Mouse (Mus musculus) lung, postnatal 4 days (tissue): ENCODE measurements around the gene Slx1b.

Source experiments
- DNase-seq, 2 experiments: peaks; one replicate each; pipeline ENCODE4 v3.0.0; 2021

Slx1b gene

DNA sequence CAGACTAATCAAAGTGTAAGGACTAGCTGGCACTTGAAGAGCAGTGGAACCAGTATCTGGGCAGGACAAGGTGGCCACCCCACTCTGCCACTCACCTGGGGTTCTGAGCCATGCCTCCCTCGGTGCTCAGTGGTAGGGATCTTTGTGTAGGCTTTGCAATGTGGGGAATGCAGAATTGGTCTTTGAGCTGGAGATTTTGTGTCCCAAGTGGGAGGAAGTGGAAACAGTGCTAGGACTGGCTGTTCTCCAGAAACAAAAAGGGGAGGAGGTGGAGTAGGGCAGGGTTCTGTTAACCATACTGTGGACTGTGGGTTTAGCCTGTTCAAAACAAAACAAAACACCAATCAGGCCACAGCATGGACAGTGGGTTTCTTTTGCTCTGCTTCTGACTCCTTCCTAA is 19.4 kb downstream of the Slx1b start, which contains the start of gene Sult1a1:
TSS of gene Sult1a1 (minus strand) at position 226 of the 400 bp plus-strand sequence.
- DNase-seq = peak; percentile 57 to 75

DNA sequence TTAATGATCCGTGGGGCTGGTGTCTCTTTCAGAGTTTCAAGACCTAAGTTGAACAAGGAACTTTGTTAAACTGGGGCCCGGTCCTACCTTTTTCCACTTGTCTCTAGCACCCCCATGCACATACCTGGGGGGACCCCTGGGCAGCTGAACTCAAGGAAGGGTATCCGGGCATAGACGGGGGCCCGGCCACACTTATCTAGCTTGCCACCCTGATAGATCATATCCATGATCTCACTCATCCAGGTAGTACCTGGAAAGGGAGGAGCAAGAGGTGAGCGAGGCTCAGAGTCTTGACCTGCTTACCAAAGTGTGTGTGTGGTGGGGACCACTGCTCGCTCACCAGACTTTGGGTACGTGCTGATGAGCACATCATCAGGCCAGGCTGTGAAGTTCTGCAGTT is 20.5 kb downstream of the Slx1b start:
- no peak for DNase-seq

DNA sequence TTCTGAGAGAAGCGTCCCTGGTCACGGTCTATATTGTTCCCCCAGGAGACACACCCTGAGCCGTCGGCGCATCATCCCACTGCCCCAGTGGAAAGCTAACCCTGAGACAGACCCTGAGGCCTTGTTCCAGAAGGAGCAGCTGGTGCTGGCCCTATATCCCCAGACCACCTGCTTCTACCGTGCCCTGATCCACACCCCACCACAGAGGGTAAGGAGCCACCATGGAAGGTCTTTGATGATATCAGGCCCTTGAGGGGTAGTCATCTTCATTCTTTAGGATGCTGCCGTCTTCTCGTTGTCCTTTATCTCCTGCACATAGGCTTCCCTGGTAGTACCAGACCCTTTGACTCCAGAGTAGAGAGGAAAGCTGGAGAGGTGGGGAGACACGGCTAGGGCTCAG is 23.5 kb downstream of the Slx1b start:
- DNase-seq = no peak

DNA sequence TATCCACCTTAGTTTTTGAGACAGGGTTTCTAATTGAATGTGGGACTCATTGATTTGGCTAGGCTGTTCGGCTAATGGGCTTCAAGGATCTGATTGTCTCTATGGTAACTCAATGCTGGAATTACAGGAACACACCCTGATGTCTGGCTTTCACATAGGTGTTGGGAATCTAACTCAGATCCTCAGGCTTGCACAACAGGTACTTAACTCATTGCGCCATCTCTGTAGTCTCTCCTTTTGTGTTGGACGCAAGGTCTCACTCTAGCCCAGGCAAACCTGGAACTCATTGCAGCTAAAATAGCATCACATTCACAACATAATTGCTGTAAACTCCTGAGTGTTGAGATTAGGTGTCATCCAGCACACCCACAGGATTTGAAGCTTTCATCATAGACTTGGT is 25.4 kb downstream of the Slx1b start:
- DNase-seq = no peak

DNA sequence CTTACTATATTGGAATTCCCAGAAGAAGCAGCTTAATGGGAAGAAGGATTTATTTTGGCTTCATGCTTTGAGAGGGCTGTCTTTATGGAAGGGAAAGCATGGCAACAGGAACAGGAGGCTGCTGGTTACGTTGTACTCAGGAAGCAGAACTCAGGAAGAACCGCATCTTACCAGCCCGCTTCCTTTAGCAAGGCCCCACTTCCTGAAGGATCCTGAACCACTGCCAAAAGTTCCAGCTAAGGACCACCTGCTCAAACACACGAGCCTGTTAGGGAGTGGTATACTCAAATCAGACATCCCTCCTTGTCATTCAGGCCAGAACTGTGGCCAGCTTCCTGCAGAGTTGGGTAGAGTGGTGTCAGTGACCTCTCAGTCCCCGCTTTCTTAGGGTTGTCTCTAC is 27.1 kb downstream of the Slx1b start:
- DNase-seq = peak; percentile 37 to 40

DNA sequence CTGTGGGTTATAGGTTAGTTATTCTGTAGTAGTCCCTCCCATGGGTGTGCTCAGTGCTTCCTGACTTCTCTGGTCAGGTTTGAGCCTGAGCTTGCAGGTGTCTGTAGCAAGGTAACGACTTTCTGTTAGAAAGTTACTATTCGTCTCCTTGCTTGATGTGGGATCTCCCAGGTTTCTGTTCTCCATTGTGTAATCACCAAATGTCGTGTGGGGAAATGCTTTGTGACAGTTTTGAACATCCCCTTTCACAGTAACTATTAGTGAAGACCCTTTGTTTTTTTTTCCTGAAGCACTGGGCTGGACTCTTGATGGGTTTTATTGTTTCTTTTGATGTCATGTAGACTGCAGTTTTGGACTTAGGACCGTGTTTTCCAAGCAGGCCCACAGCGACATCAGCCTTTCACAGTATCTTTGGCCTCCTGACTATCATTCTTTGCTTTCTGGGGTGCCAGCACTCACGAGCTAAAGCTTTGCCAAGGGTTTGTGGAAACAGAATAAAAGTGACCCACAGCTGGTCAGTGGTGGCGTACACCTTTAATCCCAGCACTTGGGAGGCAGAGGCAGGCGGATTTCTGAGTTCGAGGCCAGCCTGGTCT is 28.0 kb downstream of the Slx1b start:
- DNase-seq = no peak

DNA sequence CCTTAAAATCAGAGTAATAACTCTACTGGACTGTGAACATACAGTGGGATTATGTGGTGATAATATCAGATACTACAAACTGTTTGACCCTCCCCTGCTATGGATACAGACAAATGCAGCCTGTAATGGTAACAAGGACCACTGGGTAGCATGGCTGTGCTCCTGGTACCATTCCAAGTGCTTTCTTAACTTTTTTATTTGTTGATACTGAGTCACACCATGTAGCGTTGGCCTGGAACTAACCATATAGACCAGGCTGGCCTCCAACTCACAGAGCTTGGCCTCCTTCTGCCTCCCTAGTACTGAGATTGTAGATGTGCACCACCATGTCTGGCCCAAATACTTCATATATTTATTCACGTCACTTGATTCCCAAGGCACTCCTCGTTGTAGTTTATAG is 30.3 kb downstream of the Slx1b start:
- peak; percentile 37 to 42 for DNase-seq

DNA sequence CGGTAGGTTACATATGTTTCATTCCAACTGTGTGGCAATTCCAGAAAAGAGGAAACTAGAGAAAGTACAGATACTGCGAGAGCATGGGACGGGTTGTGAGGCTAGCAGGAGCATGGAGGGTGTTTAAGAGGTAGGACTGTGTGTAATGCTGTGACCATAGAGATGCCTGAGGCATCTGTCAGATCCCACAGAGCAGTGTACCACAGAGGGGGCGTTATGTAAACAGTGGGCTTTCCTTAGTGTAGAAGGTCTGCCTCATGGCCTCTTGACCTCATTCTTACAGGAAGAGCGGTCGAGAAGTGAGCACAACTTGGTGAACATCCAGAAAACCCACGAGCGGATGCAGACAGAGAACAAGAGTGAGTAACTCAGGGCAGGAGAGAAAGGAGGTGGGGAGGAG is 31.9 kb downstream of the Slx1b start:
- peak; percentile 28 to 41 for DNase-seq

DNA sequence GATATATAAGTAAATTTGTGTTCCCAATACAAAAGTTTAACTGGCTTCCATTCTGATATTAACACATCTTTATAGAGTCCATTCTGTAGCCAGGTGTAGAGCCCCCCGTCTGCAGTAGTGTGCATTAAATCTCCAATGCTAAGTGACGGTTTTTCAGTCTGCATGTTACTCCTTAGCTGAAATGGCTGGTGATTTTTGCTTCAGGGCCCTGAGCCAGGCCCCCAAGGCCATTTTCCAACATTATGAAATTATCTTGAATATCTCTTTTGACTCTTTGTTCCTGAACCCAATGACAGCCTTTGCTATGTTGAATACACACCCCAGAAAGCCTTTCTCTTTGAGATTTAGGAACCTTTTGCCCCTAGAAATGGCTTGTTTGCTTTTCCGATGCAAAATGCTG is 35.8 kb downstream of the Slx1b start:
- DNase-seq = no peak

DNA sequence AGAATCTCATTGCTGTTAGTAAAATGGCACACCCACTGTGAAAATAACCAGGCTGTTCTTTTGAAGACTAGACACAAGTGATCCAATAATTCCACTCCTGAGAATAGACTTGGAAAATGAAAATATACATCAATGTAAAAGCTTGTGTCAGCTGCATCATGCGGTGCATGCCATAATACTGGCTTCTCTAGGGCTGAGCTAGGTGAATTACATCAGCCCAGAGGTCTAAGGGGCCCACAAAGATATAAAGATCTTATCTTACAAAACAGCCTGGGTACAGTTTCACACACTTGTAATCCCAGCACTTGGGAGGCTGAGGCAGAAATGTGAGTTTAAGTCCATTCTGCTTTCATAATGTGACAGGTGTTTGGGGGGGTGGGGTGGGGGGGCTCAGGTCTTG is 38.1 kb downstream of the Slx1b start:
- DNase-seq = no peak

DNA sequence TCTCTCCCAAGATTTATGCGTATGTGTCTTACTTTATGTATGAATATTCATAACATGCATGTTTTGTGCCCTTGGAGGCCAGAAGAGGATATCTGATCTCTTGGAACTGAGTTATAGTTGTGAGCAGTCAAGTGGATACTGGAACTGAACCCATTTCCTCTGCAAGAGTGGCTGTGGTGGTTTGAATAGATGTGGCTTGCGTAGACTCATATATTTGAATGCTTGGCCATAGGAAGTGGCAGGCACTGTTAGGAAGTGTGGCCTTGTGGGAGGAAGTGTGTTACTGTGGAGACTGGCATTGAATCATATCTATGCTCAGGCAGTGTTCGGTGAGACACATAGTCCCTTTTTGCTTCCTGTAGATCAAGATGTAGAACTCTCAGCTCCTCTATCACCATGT is 39.9 kb downstream of the Slx1b start:
- no peak for DNase-seq

DNA sequence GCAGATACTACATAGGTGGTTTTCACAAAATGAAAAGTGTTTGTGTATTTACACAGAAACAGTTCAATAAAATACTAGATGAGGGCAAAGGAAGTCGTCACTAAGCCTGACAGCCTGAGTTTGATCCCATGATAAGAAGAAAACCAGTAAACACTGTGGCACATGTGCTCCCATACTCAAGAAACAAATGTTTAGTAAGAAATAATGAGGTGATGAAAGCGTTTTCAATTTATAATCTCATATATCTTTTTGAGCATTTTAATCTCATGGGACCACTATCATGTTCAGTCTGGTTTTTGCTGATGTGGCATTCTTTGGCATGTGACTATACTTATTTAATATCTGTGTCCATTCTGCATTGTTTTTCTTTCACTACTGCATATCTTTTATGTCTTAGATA is 41.6 kb downstream of the Slx1b start:
- DNase-seq = no peak

DNA sequence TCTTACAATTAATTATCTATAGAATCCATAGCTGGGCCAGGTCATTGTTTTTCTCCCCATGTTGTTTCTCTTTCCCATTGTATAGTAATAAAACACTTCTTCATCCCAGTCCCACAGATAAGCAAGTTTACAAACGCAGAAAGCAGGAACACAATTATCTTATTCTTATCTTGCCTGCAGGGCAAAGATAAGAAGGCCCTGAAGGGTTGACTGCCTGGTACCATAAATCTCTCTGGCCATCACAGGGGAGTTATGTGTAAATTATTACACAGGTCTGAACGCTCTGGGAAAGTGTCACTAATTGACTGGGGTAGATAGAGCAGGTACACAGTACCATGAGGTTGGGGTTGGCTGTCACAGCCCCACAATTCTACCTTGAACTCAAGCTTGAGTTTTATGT is 44.7 kb downstream of the Slx1b start:
- DNase-seq = no peak

DNA sequence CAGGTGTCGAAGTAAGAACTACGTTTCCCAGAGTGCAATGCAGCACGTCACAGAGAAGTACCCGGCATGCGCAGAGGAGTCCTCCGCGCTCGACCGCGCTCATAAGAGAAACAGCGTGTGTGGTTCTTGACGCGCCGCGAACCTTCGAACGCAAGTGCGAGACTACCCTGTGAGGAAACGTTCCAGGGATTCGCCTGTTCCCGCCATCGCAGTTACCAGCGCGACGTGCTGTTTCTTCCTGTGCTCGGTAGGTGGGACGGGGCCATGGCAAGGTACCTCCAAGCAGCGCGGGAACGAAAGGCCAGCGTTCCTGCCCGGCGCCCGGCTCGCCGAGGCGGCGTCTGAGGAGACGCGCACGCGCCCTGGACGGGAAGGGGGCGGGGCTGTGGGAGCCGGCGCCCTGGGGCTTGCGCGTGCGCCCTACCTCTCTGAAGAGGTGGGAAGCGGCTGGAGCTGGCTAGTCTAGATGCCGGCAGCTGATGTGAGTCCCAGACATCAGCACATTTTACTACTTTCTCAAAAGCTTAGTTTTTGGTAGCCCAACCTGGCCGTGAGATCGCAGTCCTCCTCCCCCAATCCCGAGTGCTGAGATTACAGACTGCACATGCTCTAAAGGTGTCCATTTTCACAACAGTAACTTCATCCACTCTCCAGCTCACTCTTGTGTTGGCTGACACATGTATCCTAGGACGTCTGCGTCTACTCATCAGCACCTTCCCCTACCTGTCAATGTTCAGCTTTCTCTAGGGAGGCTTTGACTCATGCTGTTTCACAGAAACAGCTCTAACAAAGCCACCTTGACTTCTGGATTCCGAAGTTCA is 46.1 kb downstream of the Slx1b start, which contains the start of gene Sgf29:
TSS of gene Sgf29 (plus strand) at position 79 of the 821 bp plus-strand sequence.
- peak; percentile 94 to 95 for DNase-seq

DNA sequence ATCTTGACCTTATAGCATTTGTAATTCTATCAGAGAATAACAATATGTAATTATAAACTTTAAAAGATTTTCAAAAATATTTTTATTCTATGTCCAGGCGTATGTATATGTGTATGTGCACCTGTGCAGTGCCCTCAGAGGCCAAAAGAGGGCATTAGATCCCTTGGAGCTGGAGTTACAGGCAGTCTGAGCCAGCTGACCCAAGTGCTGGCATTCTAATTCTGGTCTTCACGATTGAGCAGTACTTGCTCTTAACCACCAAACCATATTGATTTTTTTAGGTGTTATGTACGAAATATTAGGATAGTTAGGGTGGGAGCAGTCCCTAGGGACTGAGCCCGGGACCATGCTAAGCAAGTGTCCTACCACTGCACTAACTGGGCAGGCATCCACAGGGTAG is 47.1 kb downstream of the Slx1b start:
- no peak for DNase-seq

DNA sequence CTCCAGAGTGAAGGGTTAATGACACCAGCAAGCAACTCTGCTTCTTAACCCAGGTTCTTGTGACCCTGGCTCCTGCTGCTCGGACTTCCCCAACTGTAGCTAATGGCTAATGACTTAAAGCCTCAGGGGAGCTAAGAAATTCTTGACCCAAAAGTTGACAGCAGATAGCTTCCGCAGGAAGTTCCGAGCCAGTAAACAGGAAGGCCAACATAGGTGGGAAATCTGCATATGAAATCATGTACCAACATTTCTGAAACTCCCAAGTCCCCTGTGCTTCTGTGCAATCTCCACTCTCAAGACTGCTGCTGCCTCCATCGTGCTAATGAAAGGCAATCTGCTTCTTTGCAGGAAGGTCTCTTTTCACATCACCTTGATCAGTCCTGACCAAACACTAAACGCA is 49.9 kb downstream of the Slx1b start:
- no peak for DNase-seq

DNA sequence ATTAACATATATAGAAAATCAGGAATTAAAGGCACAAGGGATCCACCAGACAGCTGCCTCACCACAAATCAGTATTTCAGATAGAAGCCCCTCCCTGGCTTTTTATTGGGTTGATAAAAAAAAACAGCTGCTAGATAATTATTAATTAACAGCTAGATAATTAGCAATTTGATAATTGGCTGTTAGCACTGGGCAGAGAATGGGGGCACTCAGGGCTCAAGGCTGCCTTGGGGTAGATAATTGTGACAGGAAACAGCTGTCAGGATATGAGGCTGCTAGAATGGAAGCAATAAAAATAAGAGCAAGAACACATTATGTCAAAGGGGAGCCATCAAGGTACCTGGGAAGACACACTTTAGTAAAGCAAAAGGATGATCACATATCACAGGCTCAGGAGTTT is 50.7 kb downstream of the Slx1b start:
- no peak for DNase-seq

DNA sequence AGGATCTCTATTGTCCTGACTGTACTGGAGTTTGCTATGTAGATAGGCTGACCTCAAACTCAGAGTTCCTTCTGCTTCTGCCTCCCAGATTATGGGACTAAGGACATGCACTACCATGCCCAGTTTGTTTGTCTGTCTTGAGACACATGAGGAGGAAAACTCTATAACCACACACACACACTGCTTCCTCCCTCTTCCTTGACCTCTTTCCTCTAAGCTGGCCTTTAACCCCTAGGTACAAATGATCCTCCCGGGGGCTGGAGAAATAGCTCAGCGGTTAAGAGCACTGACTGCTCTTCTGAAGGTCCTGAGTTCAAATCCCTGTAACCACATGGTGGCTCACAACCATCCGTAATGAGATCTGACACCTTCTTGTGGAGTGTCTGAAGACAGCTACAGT is 51.2 kb downstream of the Slx1b start:
- no peak for DNase-seq

DNA sequence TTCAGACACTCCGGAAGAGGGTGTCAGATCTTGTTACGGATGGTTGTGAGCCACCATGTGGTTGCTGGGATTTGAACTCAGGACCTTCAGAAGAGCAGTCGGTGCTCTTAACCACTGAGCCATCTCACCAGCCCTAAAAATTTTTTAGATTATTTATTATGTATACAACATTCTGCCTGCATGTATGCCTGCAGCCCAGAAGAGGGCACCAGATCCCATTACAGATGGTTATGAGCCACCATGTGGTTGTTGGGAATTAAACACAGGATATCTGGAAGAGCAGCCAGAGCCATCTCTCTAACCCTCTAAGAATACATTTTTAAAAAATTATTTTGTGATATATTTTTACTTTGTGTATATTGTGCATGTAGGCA is 52.4 kb downstream of the Slx1b start:
- peak; percentile 37 to 72 for DNase-seq

DNA sequence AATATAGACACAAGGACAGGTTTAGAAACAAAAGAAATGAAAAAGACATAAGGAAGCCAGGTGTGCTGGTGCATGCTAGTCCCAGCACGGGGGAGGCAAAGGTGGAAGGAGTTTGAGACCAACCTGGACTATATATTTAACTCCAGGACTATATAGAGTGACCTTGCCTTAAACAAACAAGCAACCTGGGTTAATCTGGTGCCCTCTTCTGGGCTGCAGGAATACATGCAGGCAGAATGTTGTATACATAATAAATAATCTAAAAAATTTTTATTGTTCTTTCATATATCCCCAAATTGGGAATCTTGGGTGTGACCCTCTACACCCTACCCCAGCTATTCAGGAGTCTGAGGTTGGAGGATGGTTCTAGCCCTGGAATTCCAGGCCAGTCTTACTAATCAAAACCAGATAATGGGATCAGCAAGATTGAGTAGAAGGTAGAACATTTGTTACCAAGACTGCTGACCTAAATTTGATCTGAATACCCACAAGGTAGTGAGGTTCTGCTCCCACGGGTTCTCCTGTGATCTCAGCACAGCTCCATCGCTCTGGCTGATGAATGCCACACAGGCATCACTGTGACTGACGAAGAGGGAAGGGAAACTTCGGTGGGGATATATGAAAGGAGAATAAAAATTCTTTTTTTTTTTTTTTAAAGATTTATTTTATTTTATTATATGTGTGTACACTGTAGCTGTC is 52.9 kb downstream of the Slx1b start:
- no peak for DNase-seq
